Mouse (Mus musculus): Measurements from ENCODE around the gene Tmem211.

GRCm38 (mm10) chr5:113199126-113199771 lies 27.5 kb upstream of the Tmem211 start:
- TF ChIP-seq CTCF (IDR thresholded peaks at IDR 0.05; ENCODE audit: borderline replicate concordance, extremely low read depth, insufficient read depth, insufficient read length) (no peak), POLR2A (IDR thresholded peaks at IDR 0.05; ENCODE audit: borderline replicate concordance, extremely low read depth, insufficient read depth, insufficient read length, poor library complexity, severe bottlenecking) (no peak)

All from brain, embryonic 14.5 days (tissue).